Mouse (Mus musculus) midbrain, embryonic 14.5 days (tissue): Measurements from ENCODE around the gene Gm49384. TPM values are rescaled to one million over a fixed set of nuclear protein-coding genes. Genes with fewer than 3 reads are reported as not detected.

Source experiments
- ATAC-seq: fragments of 200-750 bp; cut with Nextera tagmentation; 2 replicates; pipeline ENCODE4 v1.8.0; 2017; ENCODE audit warnings: moderate number of reproducible peaks, moderate library complexity; ENCODE audit not compliant: low FRiP score, low TSS enrichment
- DNase-seq: peaks from one replicate; pipeline ENCODE4 v3.0.0-alpha.2; 2015
- H3K27ac ChIP-seq: fragments of 300-500 bp; sonication (generic); replicated peaks from 2 replicates; pipeline ENCODE4 v1.5.1; 2014; ENCODE audit warnings: mild to moderate bottlenecking, low read depth, low read length, moderate library complexity
- H3K27me3 ChIP-seq: fragments of 300-500 bp; sonication (generic); 2 replicates; pipeline ENCODE4 v1.6.1; 2014; ENCODE audit warnings: low read length, control low read depth, mixed read lengths; ENCODE audit not compliant: control insufficient read depth, insufficient read depth
- H3K36me3 ChIP-seq: fragments of 300-500 bp; sonication (generic); 2 replicates; pipeline ENCODE4 v1.6.1; 2014; ENCODE audit warnings: low read length, control low read depth; ENCODE audit not compliant: control insufficient read depth, insufficient read depth
- H3K4me1 ChIP-seq: fragments of 300-500 bp; sonication (generic); 2 replicates; pipeline ENCODE4 v1.6.1; 2014; ENCODE audit warnings: mild to moderate bottlenecking, antibody characterized with exemption, low read length, control low read depth; ENCODE audit not compliant: control insufficient read depth, insufficient read depth
- H3K4me2 ChIP-seq: fragments of 300-500 bp; sonication (generic); 2 replicates; pipeline ENCODE4 v1.6.1; 2014; ENCODE audit warnings: mild to moderate bottlenecking, low read length, moderate library complexity
- H3K4me3 ChIP-seq: fragments of 300-500 bp; sonication (generic); replicated peaks from 2 replicates; pipeline ENCODE4 v1.5.1; 2014; ENCODE audit warnings: low read depth, low read length
- H3K9ac ChIP-seq: fragments of 300-500 bp; sonication (generic); replicated peaks from 2 replicates; pipeline ENCODE4 v1.6.1; 2014; ENCODE audit warnings: mild to moderate bottlenecking, low read length, moderate library complexity
- H3K9me3 ChIP-seq: fragments of 300-500 bp; sonication (generic); 2 replicates; pipeline ENCODE4 v1.6.1; 2016; ENCODE audit warnings: low read length, control low read depth, mixed read lengths; ENCODE audit not compliant: control insufficient read depth
- WGBS: fragments of 180-500 bp; shearing (Covaris S2); extraction: QIAGEN DNeasy Blood & Tissue Kit; methylation state at CpG from one replicate; pipeline ENCODE4 v1.1.7; 2014; 5-methylcytosine and 5-hydroxymethylcytosine counted together
- polyA plus RNA-seq: library from polyadenylated mRNA; unstranded; fragments of >200 nt; fragmentation: Nextera tagmentation; extraction: Ambion mirVana; gene quantifications from 2 replicates; pipeline ENCODE4 v1.2.1, GENCODE M21; 2014

The Gm49384 gene
- polyA plus RNA-seq, 1 experiment from 2014 or later = 13.8 TPM

DNA sequence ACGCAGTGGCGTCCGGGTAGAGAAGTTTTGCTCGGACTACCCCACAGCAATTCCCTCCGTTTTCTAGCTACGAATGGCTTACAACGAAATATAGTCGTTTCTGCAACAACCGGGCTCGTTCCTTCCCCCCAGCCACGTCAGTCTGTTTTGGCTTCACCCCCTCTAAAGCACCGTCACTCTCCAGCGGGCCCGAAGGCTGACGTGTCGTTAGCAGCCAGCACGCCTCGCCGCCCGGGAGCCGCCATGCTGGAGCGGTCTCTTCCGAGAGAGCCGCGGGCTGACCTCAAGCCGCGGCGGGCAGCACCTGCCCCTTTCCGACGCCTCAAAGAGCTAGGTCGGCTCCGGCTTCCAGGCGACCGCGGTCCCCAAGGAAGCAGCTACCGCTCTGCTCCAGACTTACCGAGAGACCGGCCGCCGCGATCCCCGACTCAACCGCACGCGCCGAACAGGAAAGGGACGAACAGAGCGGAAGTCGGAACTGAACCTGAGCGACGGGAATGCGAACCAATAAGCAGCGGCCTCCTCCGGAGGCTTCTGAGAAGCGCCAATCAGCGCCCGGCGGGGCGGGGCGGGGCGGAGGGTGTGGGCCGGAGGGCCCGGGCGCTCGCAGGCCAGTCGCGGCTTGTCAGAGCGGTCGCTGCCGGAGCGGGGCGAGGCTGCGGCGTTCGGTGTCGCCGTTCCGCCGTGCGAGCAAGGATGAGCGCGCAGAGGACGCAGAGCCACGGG is 20.3 kb downstream of the Gm49384 start, which contains the start of the genes Rpl36al and Mgat2:
Gene Rpl36al (minus strand): TSS at position 501 of the 726 bp plus-strand sequence.
Gene Mgat2 (plus strand): TSS at position 575 of the 726 bp plus-strand sequence.
- Histone ChIP-seq H3K36me3 (peaks cover 15% of the 10 kb centered on the region), H3K4me2 (peak within 1 kb of the TSS; percentile 95), H3K9ac (peak within 1 kb of the TSS; percentile 88), H3K4me1 (peaks cover 16% of the 10 kb centered on the region), H3K27me3 (no peaks in the 10 kb centered on the region), H3K27ac (peak within 1 kb of the TSS; percentile 91), H3K4me3 (peak within 1 kb of the TSS; percentile 87), H3K9me3 (no peaks in the 10 kb centered on the region)
- under 1% methylated on average over 83 of the region's 84 CpGs for WGBS
- DNase-seq = peak; percentile 99
- peak; percentile 100 for ATAC-seq

GRCm38 (mm10) chr12:69181800-69182199 is 22.3 kb downstream of the Gm49384 start:
- DNase-seq (no peak), ATAC-seq (no peak)
- Histone ChIP-seq H3K4me3 (no peak overlapping the region), H3K9me3 (no peaks in the 10 kb centered on the region), H3K36me3 (peaks cover 9% of the 10 kb centered on the region), H3K9ac (no peak overlapping the region), H3K27ac (no peak overlapping the region), H3K4me2 (no peak overlapping the region), H3K4me1 (peaks cover 14% of the 10 kb centered on the region), H3K27me3 (no peaks in the 10 kb centered on the region)
- WGBS = 87% methylated on average over 4 of the region's 4 CpGs

GRCm38 (mm10) chr12:69179371-69179770 is 24.7 kb downstream of the Gm49384 start:
- no peak overlapping the region for H3K27ac ChIP-seq
- ATAC-seq (no peak), DNase-seq (no peak)
- H3K36me3 ChIP-seq = peaks cover 9% of the 10 kb centered on the region
- no peak overlapping the region for H3K4me3 ChIP-seq
- no peaks in the 10 kb centered on the region for H3K9me3 ChIP-seq
- H3K9ac ChIP-seq = no peak overlapping the region
- H3K4me1 ChIP-seq = 0 out of 2 replicates have a peak, but pooled peaks cover 3% of the 10 kb centered on the region
- no peak overlapping the region for H3K4me2 ChIP-seq
- H3K27me3 ChIP-seq = no peaks in the 10 kb centered on the region
- WGBS = 71% methylated on average over 12 of the region's 12 CpGs

- H3K9ac ChIP-seq = no peak overlapping the region
- 84% methylated on average over 3 of the region's 3 CpGs for WGBS
- ATAC-seq (no peak), DNase-seq (no peak)
- no peak overlapping the region for H3K4me3 ChIP-seq
- H3K27me3 ChIP-seq = no peaks in the 10 kb centered on the region
- no peaks in the 10 kb centered on the region for H3K9me3 ChIP-seq
- H3K4me1 ChIP-seq = no peaks in the 10 kb centered on the region
- H3K27ac ChIP-seq = no peak overlapping the region
- no peak overlapping the region for H3K4me2 ChIP-seq
- peaks cover 9% of the 10 kb centered on the region for H3K36me3 ChIP-seq
These were observed 26.5 kb downstream of the Gm49384 start for GRCm38 (mm10) chr12:69177526-69177925.

GRCm38 (mm10) chr12:69175975-69176374 is 28.1 kb downstream of the Gm49384 start:
- DNase-seq (no peak), ATAC-seq (no peak)
- no peak overlapping the region for H3K4me2 ChIP-seq
- H3K9ac ChIP-seq = no peak overlapping the region
- H3K4me3 ChIP-seq = no peak overlapping the region
- no peak overlapping the region for H3K27ac ChIP-seq
- no peaks in the 10 kb centered on the region for H3K4me1 ChIP-seq
- no peaks in the 10 kb centered on the region for H3K36me3 ChIP-seq
- 94% methylated on average over 3 of the region's 3 CpGs for WGBS
- H3K27me3 ChIP-seq = no peaks in the 10 kb centered on the region
- H3K9me3 ChIP-seq = no peaks in the 10 kb centered on the region

- Histone ChIP-seq H3K4me1 (peaks cover 5% of the 10 kb centered on the region; the same call in 1 of the 2 replicates), H3K9me3 (no peaks in the 10 kb centered on the region), H3K4me3 (no peak overlapping the region), H3K27ac (no peak overlapping the region), H3K9ac (no peak overlapping the region), H3K27me3 (no peaks in the 10 kb centered on the region), H3K4me2 (no peak overlapping the region), H3K36me3 (no peaks in the 10 kb centered on the region)
- ATAC-seq = no peak
- no peak for DNase-seq
- 97% methylated on average over 2 of the region's 2 CpGs for WGBS
These were observed 32.8 kb downstream of the Gm49384 start for GRCm38 (mm10) chr12:69171307-69171706.

DNA sequence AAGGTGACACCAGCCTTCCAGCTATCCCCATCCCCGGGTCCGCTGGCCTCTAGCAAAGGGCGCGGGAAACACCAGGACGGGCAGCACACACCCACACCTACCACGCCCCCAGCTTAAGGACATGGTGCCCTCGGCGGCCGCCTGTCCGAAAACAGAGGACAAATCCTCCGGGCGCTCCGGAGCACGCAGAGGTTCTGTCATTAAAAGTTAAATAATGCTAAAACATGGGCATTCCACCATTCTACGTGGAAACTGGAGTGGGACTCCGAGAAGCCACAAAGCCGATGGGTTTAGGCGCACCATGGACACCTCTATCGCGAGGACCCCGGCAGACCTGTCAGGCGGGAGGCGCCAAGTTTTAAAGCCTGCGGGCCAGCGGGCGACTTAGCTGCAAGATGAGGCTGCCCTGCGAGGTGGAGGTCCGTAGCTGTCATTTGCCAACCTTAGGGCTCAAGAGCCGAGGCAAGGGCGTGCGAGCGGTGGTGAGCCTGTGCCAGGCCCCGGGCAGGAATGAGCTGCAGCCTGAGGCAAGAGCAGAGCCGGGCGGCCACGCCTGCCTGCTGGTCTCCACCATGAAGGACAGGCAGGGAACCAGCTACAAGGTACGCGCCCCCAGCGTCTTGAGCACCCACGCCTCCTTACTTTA is 35.5 kb downstream of the Gm49384 start, which contains the start of gene Lrr1:
Gene Lrr1 (plus strand): TSS at position 354 of the 646 bp plus-strand sequence.
- peaks cover 5% of the 10 kb centered on the region; the same call in 1 of the 2 replicates for H3K4me1 ChIP-seq
- no peaks in the 10 kb centered on the region for H3K9me3 ChIP-seq
- H3K36me3 ChIP-seq = no peaks in the 10 kb centered on the region
- H3K27ac ChIP-seq = peak within 1 kb of the TSS; percentile 68
- H3K4me3 ChIP-seq = peak within 1 kb of the TSS; percentile 64
- DNase-seq = peak; percentile 92
- WGBS = under 1% methylated on average over 40 of the region's 40 CpGs
- peak within 1 kb of the TSS; percentile 71 for H3K9ac ChIP-seq
- peak; percentile 93 for ATAC-seq
- H3K4me2 ChIP-seq = peak within 1 kb of the TSS; percentile 74
- H3K27me3 ChIP-seq = no peaks in the 10 kb centered on the region

- H3K4me3 ChIP-seq = peak overlapping the region; percentile 64
- ATAC-seq = peak; percentile 61
- WGBS = 7% methylated on average over 18 of the region's 18 CpGs
- H3K9me3 ChIP-seq = no peaks in the 10 kb centered on the region
- peak overlapping the region; percentile 71 for H3K9ac ChIP-seq
- no peaks in the 10 kb centered on the region for H3K36me3 ChIP-seq
- peak overlapping the region; percentile 68 for H3K27ac ChIP-seq
- peaks cover 5% of the 10 kb centered on the region; the same call in 1 of the 2 replicates for H3K4me1 ChIP-seq
- DNase-seq = no peak
- peak overlapping the region; percentile 74 for H3K4me2 ChIP-seq
- no peaks in the 10 kb centered on the region for H3K27me3 ChIP-seq
These were observed 36.2 kb downstream of the Gm49384 start for GRCm38 (mm10) chr12:69167656-69168460.
